Mouse (Mus musculus) CH12.LX (cell line): ENCODE results near the gene Arhgef28. TPM values are rescaled to one million over a fixed set of nuclear protein-coding genes. Genes with fewer than 3 reads are reported as not detected.

Source experiments
- DNase-seq: peaks from one replicate; pipeline ENCODE4 v3.0.0-alpha.2; 2013; ENCODE audit errors: extremely low read depth
- H3K27ac ChIP-seq: 2 replicates; pipeline ENCODE4 v1.5.1; 2012; ENCODE audit warnings: low read depth, mild to moderate bottlenecking, control low read depth, moderate library complexity; ENCODE audit not compliant: insufficient read depth
- H3K27me3 ChIP-seq: replicated peaks from 2 replicates; pipeline ENCODE3; 2012; ENCODE audit warnings: inconsistent platforms
- H3K36me3 ChIP-seq, 2 experiments: replicated peaks in 1 of 2; 2 replicates each; pipeline versions ENCODE3 to v1.6.1; 2012; ENCODE audit warnings: inconsistent platforms in 1 of 2, low read length in 1 of 2, mild to moderate bottlenecking in 1 of 2, mixed read lengths in 1 of 2, moderate library complexity in 1 of 2; ENCODE audit not compliant: control insufficient read depth in 1 of 2, insufficient read depth in 1 of 2
- H3K4me1 ChIP-seq, 2 experiments: 2 replicates each; pipeline ENCODE4 v1.6.1; 2012; ENCODE audit warnings: inconsistent platforms in 1 of 2, moderate library complexity in 1 of 2; ENCODE audit not compliant: insufficient read depth in 2 of 2, control insufficient read depth in 1 of 2
- H3K4me2 ChIP-seq: 2 replicates; pipeline ENCODE4 v1.6.1; 2012; ENCODE audit warnings: low read depth, mild to moderate bottlenecking, control low read depth; ENCODE audit not compliant: poor library complexity, insufficient read depth, severe bottlenecking
- H3K4me3 ChIP-seq, 3 experiments: fragments of 150-350 bp in 1 of 3; sonication (generic) in 1 of 3; replicated peaks in 1 of 3; 2 replicates each; pipeline versions ENCODE3 to v1.5.1; 2011 to 2012; ENCODE audit warnings: low read depth in 2 of 3, low read length in 2 of 3, mild to moderate bottlenecking in 2 of 3, moderate library complexity in 2 of 3, control low read depth in 1 of 3, improper control_type of control experiment in 1 of 3, inconsistent platforms in 1 of 3, mixed read lengths in 1 of 3; ENCODE audit not compliant: poor library complexity in 1 of 3
- H3K79me2 ChIP-seq: replicated peaks from 2 replicates; pipeline ENCODE4 v1.6.1; 2012; ENCODE audit warnings: mild to moderate bottlenecking, moderate library complexity; ENCODE audit not compliant: control insufficient read depth, poor library complexity, insufficient read depth, severe bottlenecking; ENCODE audit errors: extremely low read depth
- H3K9ac ChIP-seq: 2 replicates; pipeline ENCODE4 v1.6.1; 2012; ENCODE audit warnings: low read depth, mild to moderate bottlenecking, control low read depth, moderate library complexity; ENCODE audit not compliant: insufficient read depth
- H3K9me3 ChIP-seq: replicated peaks from 2 replicates; pipeline ENCODE3; 2012; ENCODE audit warnings: low read length, inconsistent platforms, mixed read lengths
- BHLHE40 ChIP-seq: IDR thresholded peaks from 2 replicates; pipeline ENCODE4 v1.6.1; 2011; ENCODE audit warnings: mild to moderate bottlenecking, low read depth, low read length, improper control_type of control experiment
- CHD1 ChIP-seq: IDR thresholded peaks from 2 replicates; pipeline ENCODE4 v1.6.1; 2012; ENCODE audit warnings: low read depth, low read length, improper control_type of control experiment, inconsistent platforms
- E2F4 ChIP-seq: IDR thresholded peaks from 2 replicates; pipeline ENCODE4 v1.6.1; 2011; ENCODE audit warnings: low read depth, low read length, improper control_type of control experiment; ENCODE audit not compliant: insufficient replicate concordance
- ETS1 ChIP-seq: conservative IDR thresholded peaks from 2 replicates; pipeline ENCODE4 v1.6.1; 2012; ENCODE audit warnings: low read depth, mild to moderate bottlenecking, inconsistent platforms, low read length, improper control_type of control experiment, moderate library complexity
- GABPA ChIP-seq: IDR thresholded peaks from 2 replicates; pipeline ENCODE4 v1.6.1; 2012; ENCODE audit warnings: low read depth, low read length, improper control_type of control experiment, inconsistent platforms; ENCODE audit not compliant: insufficient replicate concordance
- HCFC1 ChIP-seq: IDR thresholded peaks from 2 replicates; pipeline ENCODE4 v1.6.1; 2012; ENCODE audit warnings: low read depth, mild to moderate bottlenecking, inconsistent platforms, low read length, improper control_type of control experiment
- IRF4 ChIP-seq: IDR thresholded peaks from 2 replicates; pipeline ENCODE4 v1.6.1; 2014; ENCODE audit warnings: low read depth, mild to moderate bottlenecking, inconsistent platforms, low read length, improper control_type of control experiment
- JUND ChIP-seq: conservative IDR thresholded peaks from 2 replicates; pipeline ENCODE4 v1.6.1; 2011; ENCODE audit warnings: low read depth, low read length, improper control_type of control experiment
- KAT2A ChIP-seq: IDR thresholded peaks from 2 replicates; pipeline ENCODE4 v1.6.1; 2012; ENCODE audit warnings: low read length, improper control_type of control experiment, inconsistent platforms; ENCODE audit not compliant: insufficient replicate concordance
- MAFK ChIP-seq: IDR thresholded peaks from 2 replicates; pipeline ENCODE4 v1.6.1; 2011; ENCODE audit warnings: low read length, improper control_type of control experiment; ENCODE audit not compliant: insufficient replicate concordance
- MAX ChIP-seq: IDR thresholded peaks from 2 replicates; pipeline ENCODE4 v1.6.1; 2011; ENCODE audit warnings: low read length, improper control_type of control experiment
- MAZ ChIP-seq: IDR thresholded peaks from 2 replicates; pipeline ENCODE4 v1.6.1; 2012; ENCODE audit warnings: low read depth, mild to moderate bottlenecking, inconsistent platforms, low read length, improper control_type of control experiment, moderate library complexity
- MEF2A ChIP-seq: IDR thresholded peaks from 2 replicates; pipeline ENCODE4 v1.6.1; 2014; ENCODE audit warnings: low read depth, mild to moderate bottlenecking, inconsistent platforms, low read length, improper control_type of control experiment, borderline replicate concordance
- NELFE ChIP-seq: IDR thresholded peaks from 2 replicates; pipeline ENCODE4 v1.6.1; 2011; ENCODE audit warnings: low read depth, low read length, improper control_type of control experiment
- NRF1 ChIP-seq: IDR thresholded peaks from 2 replicates; pipeline ENCODE4 v1.6.1; 2014; ENCODE audit warnings: low read depth, mild to moderate bottlenecking, inconsistent platforms, low read length, improper control_type of control experiment, moderate library complexity
- PAX5 ChIP-seq: IDR thresholded peaks from 2 replicates; pipeline ENCODE4 v1.6.1; 2012; ENCODE audit warnings: low read length, inconsistent platforms, mixed read lengths
- POLR2A ChIP-seq: IDR thresholded peaks from 2 replicates; pipeline ENCODE4 v1.6.1; 2011; ENCODE audit warnings: low read depth, mild to moderate bottlenecking, improper control_type of control experiment, low read length
- RCOR1 ChIP-seq: conservative IDR thresholded peaks from 2 replicates; pipeline ENCODE4 v1.6.1; 2012; ENCODE audit warnings: low read depth, mild to moderate bottlenecking, inconsistent platforms, low read length, improper control_type of control experiment
- SIN3A ChIP-seq: IDR thresholded peaks from 2 replicates; pipeline ENCODE4 v1.6.1; 2012; ENCODE audit warnings: low read length, improper control_type of control experiment, inconsistent platforms
- TCF12 ChIP-seq: IDR thresholded peaks from 2 replicates; pipeline ENCODE4 v1.6.1; 2014; ENCODE audit warnings: low read depth, mild to moderate bottlenecking, inconsistent platforms, low read length, improper control_type of control experiment
- USF1 ChIP-seq: IDR thresholded peaks from 2 replicates; pipeline ENCODE4 v1.6.1; 2014; ENCODE audit warnings: low read depth, mild to moderate bottlenecking, inconsistent platforms, low read length, improper control_type of control experiment
- USF2 ChIP-seq: conservative IDR thresholded peaks from 2 replicates; pipeline ENCODE4 v1.6.1; 2011; ENCODE audit warnings: low read depth, low read length, improper control_type of control experiment
- ZC3H11A ChIP-seq: IDR thresholded peaks from 2 replicates; pipeline ENCODE4 v1.6.1; 2012; ENCODE audit warnings: low read depth, mild to moderate bottlenecking, inconsistent platforms, low read length, improper control_type of control experiment
- ZKSCAN1 ChIP-seq: IDR thresholded peaks from 2 replicates; pipeline ENCODE4 v1.6.1; 2012; ENCODE audit warnings: low read depth, inconsistent platforms, low read length, improper control_type of control experiment, borderline replicate concordance
- ZMIZ1 ChIP-seq: IDR thresholded peaks from 2 replicates; pipeline ENCODE4 v1.6.1; 2012; ENCODE audit warnings: low read depth, mild to moderate bottlenecking, inconsistent platforms, low read length, improper control_type of control experiment
- ZNF384 ChIP-seq: IDR thresholded peaks from 2 replicates; pipeline ENCODE4 v1.6.1; 2012; ENCODE audit warnings: low read depth, low read length, improper control_type of control experiment, inconsistent platforms
- dilution Hi-C: fragments of 300-500 bp; cut with MboI; formaldehyde crosslinking; loops from 2 replicates; pipeline ENCODE4 v1.14.3; 2020; ENCODE audit warnings: low sequenced_read_pairs; ENCODE audit not compliant: extremely low pct_unique_long_range_greater_than_20kb, extremely low pct_ligation_motif_present
- in situ Hi-C: fragments of 300-500 bp; cut with MboI; formaldehyde crosslinking; loops from 3 replicates; pipeline ENCODE4 v1.14.3; 2019; ENCODE audit warnings: low sequenced_read_pairs, low pct_ligation_motif_present, low pct_unique_long_range_greater_than_20kb, mixed read lengths
- polyA plus RNA-seq: library from polyadenylated mRNA; unstranded; fragments of >175 nt; gene quantifications from 2 replicates; pipeline ENCODE4 v1.2.1, GENCODE M21; 2012; ENCODE audit warnings: low read depth; ENCODE audit not compliant: insufficient read length
- total RNA-seq, 2 experiments: library from RNA; depleted of rRNA; stranded (reverse); fragments of 300-350 nt in 1 of 2; fragments of >200 nt in 1 of 2; gene quantifications; 2 replicates each; pipeline ENCODE4 v1.2.3; 2012 to 2014

The Arhgef28 gene
- total and polyA plus RNA-seq, 3 experiments: 0.07 to 0.24 (median 0.08) TPM

- DNase-seq: no peak
- H3K79me2 ChIP-seq: no peaks in the 10 kb centered on the region
- H3K4me3 ChIP-seq: no peak overlapping the region
- H3K4me1 ChIP-seq: peaks cover 0 to 14% of the 10 kb centered on the region in 2 experiments; a peak in 1 of 4 replicates
- H3K9me3 ChIP-seq: no peaks in the 10 kb centered on the region
- H3K27me3 ChIP-seq: no peaks in the 10 kb centered on the region
- H3K27ac ChIP-seq: no peak overlapping the region
- dilution Hi-C loops: no loop called here
- no peaks in the 10 kb centered on the region for H3K36me3 ChIP-seq
- no peak overlapping the region for H3K9ac ChIP-seq
- in situ Hi-C loops: no loop called here
- TF ChIP-seq MAZ (no peak), BHLHE40 (no peak), USF1 (no peak), MAX (no peak), USF2 (no peak), POLR2A (no peak), RCOR1 (no peak), NELFE (no peak), GABPA (no peak), ZMIZ1 (no peak), ZC3H11A (no peak), CHD1 (no peak), IRF4 (no peak), MEF2A (no peak), E2F4 (no peak), NRF1 (no peak), KAT2A (no peak), HCFC1 (no peak)
- H3K4me2 ChIP-seq: no peak overlapping the region
Observed at GRCm38 (mm10) chr13:98004647-98005414, 201.4 kb downstream of the Arhgef28 start.

- Histone ChIP-seq H3K9me3 (no peaks in the 10 kb centered on the region), H3K4me2 (no peak overlapping the region), H3K27me3 (no peaks in the 10 kb centered on the region), H3K36me3 (no peaks in the 10 kb centered on the region), H3K4me1 (peaks cover 0 to 10% of the 10 kb centered on the region in 2 experiments; a peak in 1 of 4 replicates), H3K9ac (no peak overlapping the region), H3K79me2 (no peaks in the 10 kb centered on the region), H3K27ac (no peak overlapping the region), H3K4me3 (no peak overlapping the region)
- no peak for DNase-seq
- no peak for TF ChIP-seq SIN3A
- TF ChIP-seq JUND: no peak
- TF ChIP-seq TCF12: no peak
- TF ChIP-seq NRF1: no peak
- TF ChIP-seq BHLHE40: no peak
- TF ChIP-seq USF2: no peak
- no peak for TF ChIP-seq ETS1
- no peak for TF ChIP-seq CHD1
- TF ChIP-seq USF1: no peak
- TF ChIP-seq NELFE: no peak
- TF ChIP-seq MAZ: no peak
- TF ChIP-seq MAX: no peak
- TF ChIP-seq ZKSCAN1: no peak
- no peak for TF ChIP-seq ZNF384
- no peak for TF ChIP-seq KAT2A
- TF ChIP-seq ZC3H11A: no peak
- no peak for TF ChIP-seq GABPA
- TF ChIP-seq MAFK: no peak
- no peak for TF ChIP-seq RCOR1
- TF ChIP-seq PAX5: no peak
- in situ Hi-C loops (no loop called here), dilution Hi-C loops (no loop called here)
Observed at GRCm38 (mm10) chr13:98003690-98004089, 202.5 kb downstream of the Arhgef28 start.
